Mouse (Mus musculus) urinary bladder, postnatal 25 days (tissue): Measurements from ENCODE around the gene Eef1g.
"Not testable (repeated sequence)": the region's sequence is repeated elsewhere in the genome, so short reads cannot be mapped to it uniquely, and the experiment has no call there.

Experiments
- DNase-seq: peaks from one replicate; pipeline ENCODE4 v3.0.0; 2022; ENCODE audit warnings: low spot score

Gene Eef1g

DNA sequence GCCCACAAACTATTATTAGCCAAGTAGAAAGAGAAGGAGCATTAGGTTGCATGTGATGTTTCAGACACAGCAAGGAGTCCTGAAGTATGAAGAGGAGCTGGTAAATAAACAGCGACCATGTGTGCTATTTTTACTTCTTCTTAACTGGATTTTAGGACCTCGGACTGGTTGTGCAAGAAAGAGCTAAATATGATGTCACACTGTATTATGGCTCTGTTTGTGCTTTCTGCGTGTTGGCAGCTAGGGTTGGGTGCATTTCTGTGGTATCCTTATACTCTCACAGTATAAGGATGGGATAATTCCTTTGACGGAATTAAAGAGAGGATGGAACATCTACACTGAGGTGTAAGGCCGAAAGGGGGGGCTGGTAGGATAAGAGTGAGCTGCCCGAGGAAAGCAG is 21.6 kb upstream of the Eef1g start:
- no peak for DNase-seq

DNA sequence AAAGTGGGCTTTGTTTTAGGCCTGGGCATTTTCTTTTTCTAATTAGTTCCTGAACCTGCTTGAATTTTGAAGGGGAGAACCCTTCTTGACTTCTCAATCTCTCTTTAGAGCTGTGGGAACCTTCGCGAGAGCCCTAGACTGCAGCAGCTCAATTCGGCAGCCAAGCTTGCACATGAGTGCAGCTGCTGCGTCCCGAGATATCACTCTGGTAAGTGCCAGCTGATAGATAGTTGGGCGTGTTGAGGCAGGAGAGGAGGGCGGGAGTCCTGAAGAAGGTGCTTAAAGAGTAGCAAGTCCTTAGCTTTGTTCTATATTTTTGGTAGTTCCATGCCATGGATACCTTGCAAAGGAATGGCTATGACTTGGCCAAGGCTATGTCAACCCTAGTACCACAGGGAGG is 19.9 kb upstream of the Eef1g start:
- DNase-seq, result no peak

GRCm38 (mm10) chr19:8950190-8950589 is 16.7 kb upstream of the Eef1g start:
- no peak for DNase-seq

- no peak for DNase-seq
These were observed 14.6 kb upstream of the Eef1g start for GRCm38 (mm10) chr19:8952241-8952640.

DNA sequence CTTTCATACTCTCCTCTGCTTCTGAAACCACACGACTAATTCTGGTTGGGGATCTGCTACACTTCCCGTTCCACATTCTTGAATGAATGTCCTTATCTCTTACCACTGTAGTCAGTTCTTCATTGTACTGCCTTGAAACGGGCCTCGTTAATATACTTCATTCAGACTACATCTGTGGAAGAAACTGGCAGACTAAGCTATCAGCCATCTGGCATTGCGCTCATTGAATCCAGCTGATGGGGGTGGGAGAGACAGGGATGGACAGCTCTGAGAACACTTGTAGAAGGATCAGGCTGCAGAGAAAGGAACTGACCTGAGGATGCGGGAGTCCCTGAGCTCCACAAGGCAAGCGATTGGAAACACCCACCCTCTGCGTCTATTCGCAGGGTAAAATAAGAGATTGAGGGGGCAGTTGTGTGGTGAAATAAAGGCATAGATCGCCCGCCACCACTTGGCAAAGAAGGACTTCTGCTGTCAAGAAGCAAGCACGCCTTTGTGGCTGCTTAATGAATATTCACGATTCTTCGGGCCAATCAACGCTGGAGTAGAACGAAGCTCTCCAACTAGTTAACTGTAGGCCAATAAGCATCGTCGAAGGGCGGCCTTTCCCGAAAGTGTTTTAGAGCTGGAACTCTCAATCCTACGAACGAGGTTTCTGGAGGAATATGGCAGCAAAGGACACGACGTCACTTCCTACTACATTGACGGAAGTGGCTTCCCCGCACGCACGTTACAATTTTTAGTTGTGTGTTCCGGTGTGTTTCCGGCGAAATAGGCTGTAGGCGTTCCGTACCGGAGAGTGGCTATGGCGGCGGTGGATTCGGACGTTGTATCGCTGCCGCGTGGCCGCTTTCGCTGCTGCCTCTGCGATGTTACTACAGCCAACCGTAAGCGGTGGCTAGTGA is 13.5 kb upstream of the Eef1g start, which contains the start of gene Tut1:
Tut1 (plus strand) TSS at position 713 of the 905 bp plus-strand sequence.
- peak; percentile 81 for DNase-seq

DNA sequence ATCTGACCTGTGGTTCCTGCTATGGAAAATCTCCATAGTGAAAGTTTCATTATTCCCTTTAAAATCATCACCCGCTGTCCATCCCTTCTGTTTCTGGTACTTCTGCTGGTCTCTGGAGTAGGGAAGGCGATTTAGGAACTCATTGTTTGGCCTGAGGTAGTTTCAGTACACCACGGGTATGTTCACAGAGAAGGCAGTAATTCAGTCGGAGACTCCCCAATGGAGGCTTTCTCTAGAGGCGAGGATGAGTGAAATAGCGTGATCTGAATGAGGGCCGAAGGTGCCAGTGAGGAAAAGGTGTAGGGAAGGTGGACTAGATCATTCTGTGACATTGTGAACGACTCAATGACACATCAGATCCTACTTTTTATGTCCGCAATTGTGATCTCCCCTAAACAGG is 12.7 kb upstream of the Eef1g start:
- no peak for DNase-seq

GRCm38 (mm10) chr19:8962256-8962655 is 4.6 kb upstream of the Eef1g start:
- no peak for DNase-seq

GRCm38 (mm10) chr19:8965075-8965474 is 1.8 kb upstream of the Eef1g start:
- no peak for DNase-seq

- no peak for DNase-seq
These were observed 1.1 kb upstream of the Eef1g start for GRCm38 (mm10) chr19:8965771-8966170.

DNA sequence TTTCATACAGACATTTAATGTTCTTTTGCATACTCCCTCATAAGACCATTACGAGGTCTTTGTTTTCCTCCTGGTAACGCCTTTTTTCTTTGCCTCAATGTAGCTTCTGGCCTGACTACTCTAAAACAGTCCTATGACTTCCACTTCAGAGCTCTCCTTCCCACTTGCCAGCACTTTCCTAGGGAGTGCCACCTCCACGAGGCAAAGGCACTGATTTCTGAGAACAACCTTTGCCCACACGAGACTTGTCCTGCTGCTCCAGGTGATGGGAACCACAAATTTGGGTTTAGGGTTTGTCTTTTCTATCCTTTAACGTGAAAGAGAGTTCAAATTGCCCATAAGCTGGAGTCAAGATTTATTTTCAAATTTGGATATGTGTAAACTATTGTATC is 647 bp upstream of the Eef1g start:
- no peak for DNase-seq

DNA sequence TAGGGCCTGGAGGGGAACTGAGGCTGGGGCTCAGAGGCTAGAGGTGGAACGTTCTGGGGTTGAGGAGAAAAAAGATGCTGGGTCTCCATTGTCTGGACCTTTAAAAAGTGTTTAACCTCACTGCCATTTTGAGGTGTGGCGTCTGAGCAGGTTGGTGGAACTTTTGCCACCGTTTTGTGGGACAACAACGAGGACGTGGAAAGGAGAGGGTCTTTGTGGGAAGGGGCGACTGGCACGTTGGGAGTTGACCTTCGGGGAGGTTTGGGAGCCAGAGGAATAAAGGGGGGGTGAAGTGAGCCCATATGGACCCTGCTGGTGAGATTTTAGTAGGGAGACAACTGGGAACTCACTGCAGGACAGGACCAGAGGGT is 517 bp downstream of the Eef1g start:
- DNase-seq, result no peak

DNA sequence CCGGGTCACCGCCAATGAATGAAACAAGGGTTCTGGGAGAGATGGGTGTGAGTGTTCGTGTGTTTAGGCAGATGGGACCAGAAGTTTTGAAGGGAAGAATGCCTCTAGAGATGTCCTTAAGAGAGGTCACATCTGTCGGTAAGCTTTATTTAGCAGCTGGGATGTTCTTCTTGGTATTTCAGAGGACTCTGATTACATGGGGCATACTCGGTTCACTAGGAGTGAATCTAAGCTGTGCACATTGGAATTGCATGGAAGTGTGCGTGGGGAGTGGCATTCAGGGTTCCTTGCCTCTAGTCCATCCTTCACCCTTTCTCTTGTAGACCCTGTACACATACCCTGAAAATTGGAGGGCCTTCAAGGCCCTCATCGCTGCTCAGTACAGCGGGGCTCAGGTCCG is 1.1 kb downstream of the Eef1g start:
- no peak for DNase-seq

- DNase-seq, result not testable (repeated sequence)
These were observed 5.7 kb downstream of the Eef1g start for GRCm38 (mm10) chr19:8972491-8972890.

DNA sequence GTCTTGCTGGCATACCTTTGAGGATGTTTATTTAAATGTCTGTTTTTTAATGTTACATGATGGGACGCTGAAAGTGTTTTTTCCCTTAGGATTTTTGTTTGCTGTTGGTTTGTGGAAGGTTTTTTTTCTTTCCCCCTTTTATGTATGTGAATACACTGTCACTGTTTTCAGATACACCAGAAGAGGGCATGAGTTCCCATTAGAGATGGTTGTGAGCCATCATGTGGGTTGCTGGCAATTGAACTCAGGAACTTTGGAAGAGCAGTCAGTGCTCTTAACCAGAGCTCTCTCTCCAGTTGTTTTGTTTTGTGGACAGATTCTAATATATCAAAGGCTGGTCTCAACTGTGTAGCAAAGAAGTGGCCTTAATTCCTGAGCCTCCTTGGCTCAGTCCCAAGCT is 7.8 kb downstream of the Eef1g start:
- no peak for DNase-seq

DNA sequence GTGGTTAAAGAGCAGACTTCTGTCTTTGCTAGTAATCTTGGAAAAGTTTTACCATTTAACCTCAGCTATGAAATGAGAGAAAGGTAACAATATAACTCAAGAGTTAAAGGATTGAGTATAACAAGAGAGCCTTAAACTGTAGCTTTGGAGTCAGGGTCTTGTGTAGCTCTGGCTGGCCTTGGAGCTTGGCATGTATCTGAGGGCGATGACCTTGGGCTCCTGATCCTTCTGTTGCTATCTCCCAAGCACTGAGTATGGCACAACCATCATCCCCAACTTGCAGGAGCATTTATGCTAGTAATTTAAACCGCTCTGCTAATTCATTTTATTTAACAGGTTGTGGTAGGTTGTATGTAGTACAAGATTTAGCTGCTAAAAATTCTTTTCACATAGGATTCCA is 8.7 kb downstream of the Eef1g start:
- no peak for DNase-seq

DNA sequence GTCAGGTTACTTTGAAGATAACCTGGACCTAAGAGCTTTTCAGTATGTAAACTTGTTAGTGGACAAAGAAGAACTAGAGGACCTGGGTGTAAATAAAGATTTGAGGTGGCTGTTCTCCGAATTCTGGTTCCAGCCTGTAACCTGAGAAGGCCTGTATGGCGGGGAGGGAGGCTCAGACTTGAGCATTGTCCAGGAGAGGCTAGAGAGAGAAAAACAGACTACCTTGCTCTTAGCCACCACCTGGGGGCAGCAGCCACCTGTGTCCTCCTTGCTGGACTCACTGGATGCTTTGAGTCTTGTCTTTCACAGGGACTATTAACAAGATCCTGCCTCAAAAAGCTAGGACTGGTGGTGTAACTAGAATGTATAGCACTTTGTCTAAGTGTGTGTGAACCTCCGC is 9.7 kb downstream of the Eef1g start:
- no peak for DNase-seq

GRCm38 (mm10) chr19:8980771-8981170 is 13.9 kb downstream of the Eef1g start:
- no peak for DNase-seq

- DNase-seq, result no peak
These were observed 14.8 kb downstream of the Eef1g start for GRCm38 (mm10) chr19:8981450-8982168.

GRCm38 (mm10) chr19:8982303-8983149 is 15.7 kb downstream of the Eef1g start:
- DNase-seq, result no peak

DNA sequence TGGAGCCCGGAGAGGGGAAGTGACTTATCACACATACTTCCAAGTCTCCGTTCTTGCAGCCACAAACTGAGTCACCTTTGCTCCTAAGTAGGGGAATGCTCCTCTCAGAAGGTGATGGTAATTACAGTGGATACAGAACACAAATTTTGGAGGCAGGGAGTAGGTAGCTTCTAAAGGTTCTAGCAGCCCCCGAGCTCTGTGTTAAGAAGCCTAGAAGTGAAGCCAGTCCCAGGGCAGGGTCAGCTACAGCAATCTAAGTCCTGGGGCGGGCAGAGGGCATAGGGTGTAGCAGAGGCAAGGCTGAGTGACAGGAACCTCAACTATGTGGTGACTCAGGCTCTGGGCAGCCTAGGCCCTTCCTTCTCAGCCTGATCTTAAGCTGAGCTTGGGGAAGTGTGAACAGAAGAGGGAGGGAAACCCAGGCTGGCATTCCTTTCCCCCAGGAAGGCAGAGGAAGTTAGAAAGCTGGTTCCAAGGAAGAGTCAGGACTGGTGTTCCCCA is 16.4 kb downstream of the Eef1g start:
- no peak for DNase-seq

GRCm38 (mm10) chr19:8984255-8984868 is 17.5 kb downstream of the Eef1g start:
- no peak for DNase-seq

DNA sequence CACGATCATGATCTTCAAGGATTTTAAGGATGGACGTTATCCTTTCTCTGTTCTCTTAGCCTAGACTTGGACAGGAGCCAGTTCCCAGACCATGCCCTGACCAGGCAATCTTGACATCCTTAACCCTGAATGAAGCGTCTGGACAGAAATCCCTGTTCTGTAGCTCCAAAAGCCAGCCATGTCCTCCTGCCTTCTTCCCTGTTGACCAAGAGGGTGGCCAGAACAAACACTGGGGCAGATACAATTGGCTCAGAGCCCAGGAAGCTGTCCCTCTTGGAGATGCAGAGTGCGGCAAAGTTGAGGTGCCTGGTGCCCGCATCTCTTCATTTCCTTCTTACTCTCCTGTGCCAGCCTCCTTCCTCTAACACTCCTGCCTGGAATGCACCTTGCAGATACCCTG is 19.1 kb downstream of the Eef1g start:
- no peak for DNase-seq
